Mouse (Mus musculus) erythroblast, embryonic 14.5 days (primary cell): ENCODE measurements around the gene Ctdspl. TPM values are rescaled to one million over a fixed set of nuclear protein-coding genes. Genes with fewer than 3 reads are reported as not detected.

Source experiments
- H3K27me3 ChIP-seq: 2 replicates; pipeline ENCODE4 v1.6.1; 2012; ENCODE audit warnings: inconsistent platforms; ENCODE audit not compliant: control insufficient read depth
- H3K36me3 ChIP-seq: 2 replicates; pipeline ENCODE4 v1.6.1; 2012; ENCODE audit warnings: mild to moderate bottlenecking, inconsistent platforms; ENCODE audit not compliant: control insufficient read depth
- H3K4me1 ChIP-seq: 2 replicates; pipeline ENCODE4 v1.6.1; 2012; ENCODE audit warnings: inconsistent platforms; ENCODE audit not compliant: control insufficient read depth
- H3K4me3 ChIP-seq: replicated peaks from 2 replicates; pipeline ENCODE3; 2012; ENCODE audit warnings: moderate library complexity, mild to moderate bottlenecking, inconsistent platforms
- H3K9me3 ChIP-seq: 2 replicates; pipeline ENCODE4 v1.6.1; 2012; ENCODE audit warnings: low read length, inconsistent platforms, mixed read lengths; ENCODE audit not compliant: control insufficient read depth
- GATA1 ChIP-seq: IDR thresholded peaks from 2 replicates; pipeline ENCODE4 v1.6.1; 2012; ENCODE audit warnings: low read length, inconsistent platforms, mixed read lengths
- TAL1 ChIP-seq: IDR thresholded peaks from 3 replicates; pipeline ENCODE4 v1.6.1; 2012; ENCODE audit warnings: low read length, inconsistent platforms, mixed read lengths
- polyA plus RNA-seq: library from polyadenylated mRNA; stranded (reverse); fragments of >175 nt; gene quantifications from 2 replicates; pipeline ENCODE4 v1.2.3, GENCODE M21; 2012

Gene Ctdspl
- polyA plus RNA-seq, 1 experiment: 0.14 TPM

DNA sequence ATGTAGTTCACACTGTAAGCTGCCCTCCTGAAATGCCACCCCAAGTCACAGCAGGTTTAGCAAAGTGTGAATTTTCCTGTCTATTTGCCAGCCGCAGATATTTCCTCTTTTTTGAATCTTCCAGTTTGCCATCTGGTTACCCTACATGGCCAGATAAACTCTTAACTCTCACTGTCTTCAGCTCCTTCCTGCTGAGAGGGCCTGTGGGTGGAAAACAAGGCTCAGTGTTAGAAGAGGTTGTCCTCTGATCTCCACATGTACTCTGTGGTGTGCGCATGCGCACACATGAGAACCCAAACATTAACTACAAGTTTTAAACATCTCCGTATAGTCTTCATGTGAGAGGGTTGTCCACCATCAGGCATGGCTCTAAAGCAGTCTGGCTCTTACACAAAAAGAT is 36.1 kb upstream of the Ctdspl start:
- Histone ChIP-seq H3K4me3 (no peak overlapping the region), H3K36me3 (no peaks in the 10 kb centered on the region), H3K27me3 (no peaks in the 10 kb centered on the region), H3K4me1 (no peaks in the 10 kb centered on the region), H3K9me3 (no peaks in the 10 kb centered on the region)
- TF ChIP-seq TAL1: no peak
- TF ChIP-seq GATA1: no peak

DNA sequence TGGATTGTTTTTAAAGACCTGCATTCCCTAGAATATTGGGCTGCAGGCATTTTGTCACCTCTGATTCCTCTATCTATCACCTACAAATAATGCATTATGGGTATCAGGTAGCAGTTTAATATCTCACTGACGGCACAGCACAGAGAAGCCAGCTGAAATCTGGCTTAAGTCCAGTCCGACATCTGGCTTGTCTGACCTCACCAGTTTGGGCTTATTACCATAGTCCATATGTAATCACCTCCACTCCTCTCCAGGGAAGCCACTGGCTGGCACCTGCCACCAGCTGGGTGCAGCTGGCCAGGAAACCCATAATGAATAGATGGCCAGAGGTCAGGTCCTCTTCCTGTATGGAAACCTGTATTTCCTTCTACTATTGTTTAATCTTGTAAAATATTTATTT is 35.6 kb upstream of the Ctdspl start:
- Histone ChIP-seq H3K9me3 (no peaks in the 10 kb centered on the region), H3K36me3 (no peaks in the 10 kb centered on the region), H3K4me1 (no peaks in the 10 kb centered on the region), H3K4me3 (no peak overlapping the region), H3K27me3 (no peaks in the 10 kb centered on the region)
- TF ChIP-seq TAL1 (no peak), GATA1 (no peak)

DNA sequence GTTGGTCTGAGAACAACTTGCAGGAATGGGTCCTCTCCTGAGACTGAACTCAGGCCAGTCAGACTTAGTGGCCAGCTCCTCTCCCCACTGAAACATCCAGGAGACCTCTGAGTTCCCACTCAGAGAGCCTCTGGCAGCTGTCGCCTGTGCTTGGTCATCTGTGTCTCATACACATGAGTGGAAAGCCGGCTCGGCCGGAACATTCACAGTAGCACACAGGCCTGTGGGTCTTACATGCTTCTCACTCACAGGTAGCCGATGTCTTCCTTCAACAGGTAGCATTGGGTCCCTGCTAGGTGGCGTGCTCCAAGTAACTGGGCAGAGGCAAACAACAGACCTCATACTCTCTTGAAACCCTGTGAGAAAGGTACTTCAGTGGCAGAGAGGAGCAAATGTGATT is 35.2 kb upstream of the Ctdspl start:
- no peak overlapping the region for H3K4me3 ChIP-seq
- no peaks in the 10 kb centered on the region for H3K9me3 ChIP-seq
- H3K36me3 ChIP-seq: no peaks in the 10 kb centered on the region
- TF ChIP-seq GATA1 (no peak), TAL1 (no peak)
- H3K4me1 ChIP-seq: no peaks in the 10 kb centered on the region
- H3K27me3 ChIP-seq: no peaks in the 10 kb centered on the region

DNA sequence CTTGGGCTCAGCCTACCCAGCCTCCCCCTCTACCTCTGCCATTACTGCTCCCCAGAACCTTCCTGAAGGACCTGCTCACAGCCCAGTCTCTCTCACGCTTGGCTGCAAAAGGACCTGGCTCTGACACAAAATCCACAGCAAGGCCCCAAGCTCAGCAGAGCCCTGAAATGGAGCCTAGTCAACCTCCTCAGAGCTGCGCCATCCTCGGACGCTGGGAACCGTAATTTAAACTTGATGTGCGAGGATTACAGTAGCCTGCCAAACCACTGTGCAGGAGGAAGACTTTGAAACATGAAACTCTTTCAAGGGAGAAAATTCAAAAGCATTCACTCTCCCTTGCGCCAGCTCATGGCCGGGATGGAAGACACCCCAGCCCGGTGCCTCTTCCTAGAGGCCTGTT is 34.7 kb upstream of the Ctdspl start:
- H3K9me3 ChIP-seq: no peaks in the 10 kb centered on the region
- no peak for TF ChIP-seq TAL1
- no peak for TF ChIP-seq GATA1
- H3K4me3 ChIP-seq: no peak overlapping the region
- no peaks in the 10 kb centered on the region for H3K36me3 ChIP-seq
- no peaks in the 10 kb centered on the region for H3K4me1 ChIP-seq
- no peaks in the 10 kb centered on the region for H3K27me3 ChIP-seq

DNA sequence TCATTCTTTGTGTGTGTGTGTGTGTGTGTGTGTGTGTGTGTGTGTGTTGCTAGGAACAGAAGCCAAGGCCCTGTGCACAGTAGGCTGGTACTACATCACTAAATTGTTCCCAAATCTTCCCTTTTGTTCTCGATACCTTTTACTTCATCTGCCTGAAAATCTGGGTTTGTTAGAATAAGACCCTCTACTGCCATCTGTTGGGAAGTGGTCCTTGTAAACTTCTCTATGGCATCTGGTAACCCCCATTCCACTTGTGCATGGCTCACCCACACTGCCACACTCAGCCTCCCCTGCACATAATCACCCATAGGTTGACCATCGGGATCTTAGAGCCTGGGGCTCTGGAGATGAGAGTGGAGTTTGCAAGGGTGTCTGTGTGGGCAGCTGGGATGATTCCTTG is 31.2 kb upstream of the Ctdspl start:
- no peaks in the 10 kb centered on the region for H3K9me3 ChIP-seq
- H3K36me3 ChIP-seq: no peaks in the 10 kb centered on the region
- TF ChIP-seq GATA1: no peak
- TF ChIP-seq TAL1: no peak
- peaks cover 2% of the 10 kb centered on the region; the same call in 1 of the 2 replicates for H3K4me1 ChIP-seq
- H3K27me3 ChIP-seq: no peaks in the 10 kb centered on the region
- H3K4me3 ChIP-seq: no peak overlapping the region

DNA sequence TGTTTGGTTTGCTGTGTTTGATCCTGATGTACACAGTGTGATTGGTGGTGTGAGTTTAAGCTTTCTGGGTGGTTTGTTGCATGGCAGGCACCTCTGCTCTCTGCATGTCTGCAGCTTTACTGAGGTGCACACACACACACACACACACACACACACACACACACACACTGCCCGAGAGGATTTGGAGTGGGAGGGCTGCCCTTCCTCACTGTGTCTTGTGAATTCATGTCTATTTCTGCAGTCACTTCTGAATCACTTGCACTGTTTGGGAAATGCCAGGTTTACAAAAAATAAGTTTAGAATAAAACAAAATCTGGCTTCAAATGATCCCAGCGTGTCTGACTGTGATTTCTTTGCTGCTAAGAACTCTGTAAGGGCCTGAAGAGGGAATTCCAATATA is 25.6 kb upstream of the Ctdspl start:
- Histone ChIP-seq H3K9me3 (no peaks in the 10 kb centered on the region), H3K36me3 (no peaks in the 10 kb centered on the region), H3K4me1 (peaks cover 2% of the 10 kb centered on the region; the same call in 1 of the 2 replicates), H3K4me3 (no peak overlapping the region), H3K27me3 (no peaks in the 10 kb centered on the region)
- no peak for TF ChIP-seq TAL1
- TF ChIP-seq GATA1: no peak

DNA sequence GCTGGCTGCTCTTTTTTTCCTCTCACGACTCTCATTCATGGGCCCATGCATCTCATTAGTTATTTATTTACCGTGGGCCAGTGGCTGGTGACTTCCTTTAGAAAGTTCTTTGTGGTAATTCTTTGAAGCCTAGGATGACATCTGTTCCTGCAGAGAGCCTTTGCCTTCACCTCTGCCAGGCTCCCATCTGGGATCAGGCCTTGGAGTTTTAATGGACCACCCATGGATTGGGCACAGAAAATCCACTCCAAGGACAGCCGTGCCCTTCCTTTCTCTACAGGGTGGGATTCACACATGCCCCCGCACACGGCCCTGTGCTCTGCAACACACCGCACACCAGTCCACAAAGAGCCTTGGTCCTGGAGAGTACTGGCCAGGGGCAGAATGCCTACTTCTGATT is 24.3 kb upstream of the Ctdspl start:
- no peaks in the 10 kb centered on the region for H3K36me3 ChIP-seq
- no peak for TF ChIP-seq GATA1
- no peak for TF ChIP-seq TAL1
- H3K4me3 ChIP-seq: no peak overlapping the region
- no peaks in the 10 kb centered on the region for H3K9me3 ChIP-seq
- H3K4me1 ChIP-seq: peaks cover 2% of the 10 kb centered on the region; the same call in 1 of the 2 replicates
- no peaks in the 10 kb centered on the region for H3K27me3 ChIP-seq

DNA sequence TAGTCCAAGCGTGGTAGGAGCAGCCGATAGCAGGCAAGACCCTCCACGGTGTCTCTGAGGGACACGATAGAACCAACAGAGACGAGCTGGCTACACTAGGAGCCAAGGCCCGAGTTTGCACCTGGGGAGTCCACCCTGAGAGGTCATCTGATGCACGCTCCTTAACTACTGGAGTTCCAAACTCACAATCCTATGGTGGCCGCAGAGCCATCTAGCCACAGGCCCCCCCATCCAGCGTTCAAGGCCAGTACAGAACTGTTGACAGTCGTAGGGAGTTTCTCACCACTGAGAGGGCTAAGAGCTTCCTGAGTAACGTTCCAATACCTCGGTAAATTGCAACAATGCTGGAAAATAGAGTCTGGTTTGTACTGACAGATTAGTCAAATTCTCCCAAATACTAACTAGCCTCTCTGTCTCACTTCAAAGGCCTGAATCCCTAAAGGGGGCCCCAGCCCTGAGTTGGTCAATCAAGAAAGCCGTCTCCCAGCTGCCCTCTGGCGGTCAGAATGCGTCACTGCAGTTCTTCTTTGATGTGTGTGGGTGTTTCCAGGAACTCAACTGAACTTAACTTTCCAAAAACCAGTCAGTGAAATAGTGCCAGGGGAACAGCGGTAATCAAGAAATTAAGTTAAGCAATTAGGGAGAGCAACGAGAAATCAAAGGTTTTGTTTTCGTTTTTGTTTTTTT is 18.2 kb upstream of the Ctdspl start:
- H3K4me1 ChIP-seq: no peaks in the 10 kb centered on the region
- no peaks in the 10 kb centered on the region for H3K27me3 ChIP-seq
- TF ChIP-seq GATA1: no peak
- TF ChIP-seq TAL1: no peak
- H3K9me3 ChIP-seq: no peaks in the 10 kb centered on the region
- H3K36me3 ChIP-seq: no peaks in the 10 kb centered on the region
- H3K4me3 ChIP-seq: no peak overlapping the region

DNA sequence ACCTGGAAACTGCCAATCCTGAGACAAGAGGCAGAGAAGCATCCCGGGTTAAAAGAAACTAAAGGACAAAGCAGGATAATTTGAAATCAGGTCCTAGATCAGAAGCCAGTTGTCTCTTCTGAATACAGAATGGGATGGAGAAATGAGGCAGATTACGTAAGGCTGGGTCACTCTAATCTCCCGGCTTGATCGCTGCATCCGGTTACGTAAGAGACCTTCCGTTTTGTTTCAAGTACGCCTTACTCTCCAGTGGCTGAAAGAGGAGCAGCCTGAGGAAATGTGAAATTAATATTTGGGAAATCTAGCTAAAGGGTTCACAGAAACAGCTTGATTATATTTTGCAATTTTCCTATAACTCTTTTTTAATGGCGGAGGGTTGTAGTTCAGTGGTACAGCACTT is 13.2 kb upstream of the Ctdspl start:
- 0 out of 2 replicates have a peak, but pooled peaks cover 2% of the 10 kb centered on the region for H3K9me3 ChIP-seq
- H3K4me1 ChIP-seq: no peaks in the 10 kb centered on the region

DNA sequence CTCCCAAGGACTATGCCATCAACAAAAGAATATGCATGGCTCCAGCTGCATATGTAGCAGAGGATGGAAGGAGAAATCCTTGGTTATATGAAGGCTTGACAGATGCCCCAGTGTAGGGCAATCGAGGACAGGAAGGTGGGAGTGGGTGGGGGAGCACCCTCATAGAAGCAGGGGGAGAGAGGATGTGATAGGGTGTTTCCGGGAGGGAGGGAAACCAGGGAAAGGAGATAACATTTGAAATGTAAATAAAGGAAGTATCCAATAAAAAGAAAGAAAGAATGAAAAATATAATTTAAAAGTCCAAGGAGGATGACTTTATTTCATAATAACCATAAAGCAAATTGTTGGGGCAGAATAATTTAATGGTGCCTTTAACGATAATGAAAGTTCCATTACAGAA is 12.6 kb upstream of the Ctdspl start:
- H3K9me3 ChIP-seq: 0 out of 2 replicates have a peak, but pooled peaks cover 2% of the 10 kb centered on the region
- H3K27me3 ChIP-seq: no peaks in the 10 kb centered on the region
- H3K36me3 ChIP-seq: no peaks in the 10 kb centered on the region
- H3K4me1 ChIP-seq: no peaks in the 10 kb centered on the region
- no peak overlapping the region for H3K4me3 ChIP-seq
- no peak for TF ChIP-seq GATA1
- no peak for TF ChIP-seq TAL1

More for the DNA sequence above, 13.2 kb upstream of the Ctdspl start:
- H3K4me3 ChIP-seq: no peak overlapping the region
- TF ChIP-seq TAL1 (no peak), GATA1 (no peak)
- no peaks in the 10 kb centered on the region for H3K36me3 ChIP-seq
- H3K27me3 ChIP-seq: no peaks in the 10 kb centered on the region
